Comparison of ENCODE assay signal across 22 mouse cellular contexts in genomic region chr10:41235159-41235558, GRCm38 (mm10).
"Had no signal": no experiment of that assay in that cellular context is flagged by ENCODE, and none has a peak within 500 bp of the region (broad histone marks: within the 10 kb centered on the region; RNA-seq: fewer than 3 reads in every experiment).

No protein-coding gene starts in this region.

- H3K4me2 ChIP-seq: heart, embryonic 12.5 days; hindbrain, embryonic 12.5 days; hindbrain, embryonic 14.5 days; intestine, embryonic 15.5 days; limb, embryonic 12.5 days had no signal

- H3K27me3 ChIP-seq: heart, embryonic 12.5 days; hindbrain, embryonic 12.5 days; intestine, embryonic 15.5 days; limb, embryonic 12.5 days had no signal

- H3K4me1 ChIP-seq: heart, embryonic 10.5 days; hindbrain, embryonic 10.5 days; hindbrain, embryonic 12.5 days; intestine, embryonic 15.5 days; limb, embryonic 10.5 days; limb, embryonic 12.5 days had no signal

- H3K9me3 ChIP-seq: heart, embryonic 10.5 days; heart, embryonic 12.5 days; hindbrain, embryonic 10.5 days; hindbrain, embryonic 12.5 days; intestine, embryonic 15.5 days; limb, embryonic 10.5 days; limb, embryonic 12.5 days had no signal

- H3K4me3 ChIP-seq: heart, embryonic 10.5 days; heart, embryonic 12.5 days; hindbrain, embryonic 10.5 days; hindbrain, embryonic 12.5 days; intestine, embryonic 15.5 days; layer of hippocampus, adult 2 months; left cerebral cortex, adult 2 months; limb, embryonic 10.5 days; limb, embryonic 12.5 days had no signal

- ATAC-seq: hindbrain, embryonic 16.5 days; inflammation-experienced regulatory T-cells, adult 6 months; intestine, embryonic 15.5 days; intestine, postnatal 0 days had no signal

- H3K27ac ChIP-seq: heart, embryonic 10.5 days; hindbrain, embryonic 10.5 days; hindbrain, embryonic 12.5 days; hindbrain, embryonic 14.5 days; intestine, embryonic 15.5 days; layer of hippocampus, adult 2 months; left cerebral cortex, adult 2 months; limb, embryonic 10.5 days; limb, embryonic 12.5 days had no signal

- DNase-seq: gastrocnemius, postnatal 14 days; heart, adult 18-20 months; heart, postnatal 10 days; heart, postnatal 4 days; kidney, adult 18-20 months; kidney, adult 8-10 months; kidney, postnatal 10 days; kidney, postnatal 25 days; kidney, postnatal 4 days had no signal

- H3K9ac ChIP-seq: heart, embryonic 12.5 days; hindbrain, embryonic 12.5 days; hindbrain, embryonic 14.5 days; intestine, embryonic 15.5 days; limb, embryonic 12.5 days had no signal

- H3K36me3 ChIP-seq: hindbrain, embryonic 10.5 days; intestine, embryonic 15.5 days; limb, embryonic 10.5 days; limb, embryonic 12.5 days had no signal
